Mouse (Mus musculus) liver, embryonic 18 days (tissue): ENCODE results near the gene Mib2. TPM values are rescaled to one million over a fixed set of nuclear protein-coding genes. Genes with fewer than 3 reads are reported as not detected.

Experiments used
- polyA plus RNA-seq: library from polyadenylated mRNA; depleted of rRNA; stranded (reverse); fragments of >200 nt; gene quantifications from 2 replicates; pipeline ENCODE4 v1.2.3, GENCODE M21; 2012; rRNA removed

The Mib2 gene
- polyA plus RNA-seq = 8.4 and 10.7 TPM in 2 replicates

GRCm38 (mm10) chr4:155668689-155669597, at the start of gene Mib2:
TSS of gene Mib2 (minus strand) at chr4:155669198.

DNA sequence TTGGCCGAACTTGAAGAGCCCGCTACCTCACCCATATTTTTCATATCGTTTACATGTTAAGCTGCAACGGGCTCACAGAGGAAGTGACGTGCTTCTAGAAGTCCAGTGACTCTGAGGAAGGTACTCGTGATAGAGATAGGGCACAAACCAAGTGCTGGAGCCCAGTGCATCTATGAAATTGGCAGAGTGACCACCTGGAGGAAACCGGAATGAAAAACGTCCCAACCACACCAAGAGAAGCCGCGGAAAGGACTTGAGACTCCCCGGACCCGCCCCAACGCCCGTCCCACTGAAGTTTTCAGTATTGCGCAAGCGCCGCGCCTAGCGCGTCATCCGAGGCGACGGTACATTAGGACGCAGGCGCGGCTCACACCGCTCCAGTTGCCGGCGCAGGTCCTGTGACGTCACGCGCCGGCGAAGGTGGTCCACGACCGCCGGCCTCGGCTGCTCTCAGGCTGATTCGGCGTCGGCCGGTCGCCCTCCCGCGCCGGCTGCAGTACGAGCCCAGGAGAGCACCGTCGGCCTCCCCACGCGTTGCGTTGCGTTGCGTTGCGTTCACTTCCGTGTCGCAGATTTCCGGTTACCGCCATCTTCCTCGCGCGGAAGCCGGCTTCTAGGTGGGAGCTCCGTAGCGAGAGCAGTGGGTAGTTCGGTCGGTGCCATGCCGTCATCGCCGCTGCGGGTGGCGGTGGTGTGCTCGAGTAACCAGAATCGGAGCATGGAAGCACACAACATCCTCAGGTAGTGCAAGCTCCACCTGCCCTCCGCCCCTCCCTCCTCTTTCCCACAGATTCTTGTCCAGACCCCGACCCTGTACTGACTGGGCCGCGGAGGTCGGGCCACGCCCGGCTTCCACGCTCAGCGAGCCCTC, 36.0 kb upstream of the Mib2 start, which contains the start of gene Ssu72:
Ssu72 (plus strand) TSS at position 80 of the 871 bp plus-strand sequence.

GRCm38 (mm10) chr4:155694111-155694481, 25.1 kb upstream of the Mib2 start, which contains the start of gene Fndc10:
TSS of gene Fndc10 (plus strand) at chr4:155694342.

GRCm38 (mm10) chr4:155653086-155653450, 15.9 kb downstream of the Mib2 start, which contains the start of gene Mmp23:
TSS of gene Mmp23 (minus strand) at chr4:155653384.

DNA sequence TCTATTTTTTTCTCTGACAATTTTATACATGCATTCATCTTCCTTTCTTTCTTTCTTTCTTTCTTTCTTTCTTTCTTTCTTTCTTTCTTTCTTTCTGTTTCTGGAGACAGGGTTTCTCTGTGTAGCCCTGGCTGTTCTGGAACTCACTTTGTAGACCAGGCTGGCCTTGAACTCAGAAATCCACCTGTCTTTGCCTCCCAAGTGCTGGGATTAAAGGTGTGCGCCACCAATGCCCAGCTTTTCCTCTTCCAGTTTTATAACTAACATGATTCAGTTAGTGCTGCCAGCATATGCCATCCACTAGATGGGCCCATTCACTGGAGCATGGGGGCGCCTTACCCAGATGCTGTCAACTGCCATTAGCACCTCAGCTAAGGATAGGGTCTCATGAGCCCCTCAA, 23.7 kb downstream of the Mib2 start, which contains the start of gene Gm10563:
Gm10563 (minus strand) TSS at position 101 of the 400 bp plus-strand sequence.

DNA sequence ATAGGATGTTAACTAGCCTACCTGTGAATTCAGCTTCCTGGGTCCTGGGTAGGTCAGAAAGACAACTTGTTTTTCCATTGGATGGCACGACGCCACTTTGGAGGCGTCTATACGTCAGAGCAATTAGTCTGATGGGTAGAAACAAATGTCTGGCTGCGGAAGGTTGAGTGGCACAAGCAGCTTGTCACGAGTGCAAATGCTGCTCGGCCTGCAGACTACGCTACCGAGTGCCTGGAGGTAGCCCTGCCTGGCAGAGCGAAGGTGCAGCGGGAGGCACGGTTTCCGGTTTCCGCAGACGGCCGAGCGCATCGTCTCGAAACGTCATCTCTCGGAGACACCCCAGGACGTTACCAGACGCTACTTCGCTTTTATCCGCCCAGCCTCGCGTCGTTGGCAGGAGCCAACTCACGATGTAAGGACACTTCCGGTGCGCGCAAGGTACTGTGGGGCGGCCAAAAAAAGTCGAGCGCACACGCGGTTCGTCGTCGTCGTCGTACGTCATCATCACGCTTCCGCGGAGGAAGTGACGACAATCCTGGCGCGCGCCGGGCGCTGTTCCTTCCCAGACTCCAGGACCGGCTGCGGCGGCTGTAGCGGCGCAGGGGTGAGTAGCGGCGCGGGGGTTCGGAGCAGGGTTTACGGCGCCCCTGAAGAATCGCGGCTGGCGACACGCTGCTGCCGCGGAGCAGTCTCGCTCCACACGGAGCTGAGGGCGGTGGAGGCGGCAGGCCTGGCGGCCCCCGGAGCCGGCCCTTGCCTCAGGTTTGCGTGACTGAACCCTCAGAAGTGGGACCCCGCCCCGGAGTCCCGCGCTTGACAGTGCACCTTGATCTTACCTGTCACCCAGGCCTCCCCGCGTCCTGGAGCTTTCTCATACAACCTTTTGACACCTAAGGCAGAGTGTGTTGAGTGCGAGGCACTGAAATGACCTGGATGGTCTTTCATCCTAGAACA, 44.4 kb downstream of the Mib2 start, which contains the start of gene Cdk11b:
Cdk11b (plus strand) TSS at position 517 of the 954 bp plus-strand sequence.

Other genes with a start within 250 kb of the Mib2 start
- 0.38 and 0.43 TPM in 2 replicates for gene Tmem52, start 200.1 kb downstream of the Mib2 start, polyA plus RNA-seq
- 118 and 120 TPM in 2 replicates for gene Gnb1, start 177.8 kb downstream of the Mib2 start, polyA plus RNA-seq
- gene Nadk, start 106.8 kb downstream of the Mib2 start, polyA plus RNA-seq = 46.0 and 46.7 TPM in 2 replicates
- gene Slc35e2, start 67.8 kb downstream of the Mib2 start, polyA plus RNA-seq = 5.5 and 5.7 TPM in 2 replicates
- gene Cdk11b, start 44.3 kb downstream of the Mib2 start, polyA plus RNA-seq = 17.0 and 20.1 TPM in 2 replicates
- gene Gm10563, start 23.8 kb downstream of the Mib2 start, polyA plus RNA-seq = not detected in 2 replicates
- 8.9 and 9.8 TPM in 2 replicates for gene Mmp23, start 15.8 kb downstream of the Mib2 start, polyA plus RNA-seq
- gene Fndc10, start 25.1 kb upstream of the Mib2 start, polyA plus RNA-seq = 0.55 and 0.61 TPM in 2 replicates
- gene Ssu72, start 35.6 kb upstream of the Mib2 start, polyA plus RNA-seq = 49.1 and 49.2 TPM in 2 replicates
- gene Tmem240, start 65.6 kb upstream of the Mib2 start, polyA plus RNA-seq = 0.16 and 0.23 TPM in 2 replicates
- gene Atad3a, start 91.9 kb upstream of the Mib2 start, polyA plus RNA-seq = 41.4 and 52.8 TPM in 2 replicates
- gene Vwa1, start 105.5 kb upstream of the Mib2 start, polyA plus RNA-seq = 0.10 and 0.16 TPM in 2 replicates
- 0.55 and 0.60 TPM in 2 replicates for gene Tmem88b, start 116.7 kb upstream of the Mib2 start, polyA plus RNA-seq
- gene Ankrd65, start 121.2 kb upstream of the Mib2 start, polyA plus RNA-seq = 0.06 and 0.08 TPM in 2 replicates
- gene Mrpl20, start 133.7 kb upstream of the Mib2 start, polyA plus RNA-seq = 50.2 and 58.8 TPM in 2 replicates
- 103 and 115 TPM in 2 replicates for gene Ccnl2, start 143.3 kb upstream of the Mib2 start, polyA plus RNA-seq
- 67.1 and 69.6 TPM in 2 replicates for gene Aurkaip1, start 162.1 kb upstream of the Mib2 start, polyA plus RNA-seq
- gene Mxra8, start 170.5 kb upstream of the Mib2 start, polyA plus RNA-seq = 14.4 and 15.6 TPM in 2 replicates
- gene Dvl1, start 178.2 kb upstream of the Mib2 start, polyA plus RNA-seq = 25.7 and 28.6 TPM in 2 replicates
- 0.14 and 0.15 TPM in 2 replicates for gene Tas1r3, start 194.2 kb upstream of the Mib2 start, polyA plus RNA-seq
- gene Cptp, start 200.2 kb upstream of the Mib2 start, polyA plus RNA-seq = 5.5 and 6.5 TPM in 2 replicates
- 16.9 and 18.1 TPM in 2 replicates for gene Ints11, start 200.3 kb upstream of the Mib2 start, polyA plus RNA-seq
- 14.0 and 16.1 TPM in 2 replicates for gene Pusl1, start 222.6 kb upstream of the Mib2 start, polyA plus RNA-seq
- gene Acap3, start 222.6 kb upstream of the Mib2 start, polyA plus RNA-seq = 5.1 and 6.3 TPM in 2 replicates